Mouse (Mus musculus) CH12.LX (cell line): ENCODE measurements around the gene Tsr2. TPM values are rescaled to one million over a fixed set of nuclear protein-coding genes. Genes with fewer than 3 reads are reported as not detected.

Experiments
- DNase-seq: peaks from one replicate; pipeline ENCODE4 v3.0.0-alpha.2; 2013; ENCODE audit errors: extremely low read depth
- H3K27ac ChIP-seq: 2 replicates; pipeline ENCODE4 v1.5.1; 2012; ENCODE audit warnings: low read depth, mild to moderate bottlenecking, control low read depth, moderate library complexity; ENCODE audit not compliant: insufficient read depth
- H3K27me3 ChIP-seq: replicated peaks from 2 replicates; pipeline ENCODE3; 2012; ENCODE audit warnings: inconsistent platforms
- H3K36me3 ChIP-seq, 2 experiments: replicated peaks in 1 of 2; 2 replicates each; pipeline versions ENCODE3 to v1.6.1; 2012; ENCODE audit warnings: inconsistent platforms in 1 of 2, low read length in 1 of 2, mild to moderate bottlenecking in 1 of 2, mixed read lengths in 1 of 2, moderate library complexity in 1 of 2; ENCODE audit not compliant: control insufficient read depth in 1 of 2, insufficient read depth in 1 of 2
- H3K4me1 ChIP-seq, 2 experiments: 2 replicates each; pipeline ENCODE4 v1.6.1; 2012; ENCODE audit warnings: inconsistent platforms in 1 of 2, moderate library complexity in 1 of 2; ENCODE audit not compliant: insufficient read depth in 2 of 2, control insufficient read depth in 1 of 2
- H3K4me2 ChIP-seq: 2 replicates; pipeline ENCODE4 v1.6.1; 2012; ENCODE audit warnings: low read depth, mild to moderate bottlenecking, control low read depth; ENCODE audit not compliant: poor library complexity, insufficient read depth, severe bottlenecking
- H3K4me3 ChIP-seq, 3 experiments: fragments of 150-350 bp in 1 of 3; sonication (generic) in 1 of 3; replicated peaks in 1 of 3; 2 replicates each; pipeline versions ENCODE3 to v1.5.1; 2011 to 2012; ENCODE audit warnings: low read depth in 2 of 3, low read length in 2 of 3, mild to moderate bottlenecking in 2 of 3, moderate library complexity in 2 of 3, control low read depth in 1 of 3, improper control_type of control experiment in 1 of 3, inconsistent platforms in 1 of 3, mixed read lengths in 1 of 3; ENCODE audit not compliant: poor library complexity in 1 of 3
- H3K79me2 ChIP-seq: replicated peaks from 2 replicates; pipeline ENCODE4 v1.6.1; 2012; ENCODE audit warnings: mild to moderate bottlenecking, moderate library complexity; ENCODE audit not compliant: control insufficient read depth, poor library complexity, insufficient read depth, severe bottlenecking; ENCODE audit errors: extremely low read depth
- H3K9ac ChIP-seq: 2 replicates; pipeline ENCODE4 v1.6.1; 2012; ENCODE audit warnings: low read depth, mild to moderate bottlenecking, control low read depth, moderate library complexity; ENCODE audit not compliant: insufficient read depth
- H3K9me3 ChIP-seq: replicated peaks from 2 replicates; pipeline ENCODE3; 2012; ENCODE audit warnings: low read length, inconsistent platforms, mixed read lengths
- BHLHE40 ChIP-seq: IDR thresholded peaks from 2 replicates; pipeline ENCODE4 v1.6.1; 2011; ENCODE audit warnings: mild to moderate bottlenecking, low read depth, low read length, improper control_type of control experiment
- CHD2 ChIP-seq: IDR thresholded peaks from 2 replicates; pipeline ENCODE4 v1.6.1; 2011; ENCODE audit warnings: low read length, improper control_type of control experiment
- ELF1 ChIP-seq: IDR thresholded peaks from 2 replicates; pipeline ENCODE4 v1.6.1; 2014; ENCODE audit warnings: low read depth, mild to moderate bottlenecking, inconsistent platforms, low read length, improper control_type of control experiment
- EP300 ChIP-seq: IDR thresholded peaks from 2 replicates; pipeline ENCODE4 v1.6.1; 2011; ENCODE audit warnings: low read length, improper control_type of control experiment
- ETS1 ChIP-seq: conservative IDR thresholded peaks from 2 replicates; pipeline ENCODE4 v1.6.1; 2012; ENCODE audit warnings: low read depth, mild to moderate bottlenecking, inconsistent platforms, low read length, improper control_type of control experiment, moderate library complexity
- HCFC1 ChIP-seq: IDR thresholded peaks from 2 replicates; pipeline ENCODE4 v1.6.1; 2012; ENCODE audit warnings: low read depth, mild to moderate bottlenecking, inconsistent platforms, low read length, improper control_type of control experiment
- IRF4 ChIP-seq: IDR thresholded peaks from 2 replicates; pipeline ENCODE4 v1.6.1; 2014; ENCODE audit warnings: low read depth, mild to moderate bottlenecking, inconsistent platforms, low read length, improper control_type of control experiment
- JUN ChIP-seq: IDR thresholded peaks from 2 replicates; pipeline ENCODE4 v1.6.1; 2011; ENCODE audit warnings: low read depth, mild to moderate bottlenecking, low read length, improper control_type of control experiment, moderate library complexity; ENCODE audit not compliant: insufficient read depth
- JUND ChIP-seq: conservative IDR thresholded peaks from 2 replicates; pipeline ENCODE4 v1.6.1; 2011; ENCODE audit warnings: low read depth, low read length, improper control_type of control experiment
- MAFK ChIP-seq: IDR thresholded peaks from 2 replicates; pipeline ENCODE4 v1.6.1; 2011; ENCODE audit warnings: low read length, improper control_type of control experiment; ENCODE audit not compliant: insufficient replicate concordance
- PAX5 ChIP-seq: IDR thresholded peaks from 2 replicates; pipeline ENCODE4 v1.6.1; 2012; ENCODE audit warnings: low read length, inconsistent platforms, mixed read lengths
- POLR2AphosphoS2 ChIP-seq: IDR thresholded peaks from 2 replicates; pipeline ENCODE4 v1.6.1; 2011; ENCODE audit warnings: low read depth, low read length, improper control_type of control experiment
- RCOR1 ChIP-seq: conservative IDR thresholded peaks from 2 replicates; pipeline ENCODE4 v1.6.1; 2012; ENCODE audit warnings: low read depth, mild to moderate bottlenecking, inconsistent platforms, low read length, improper control_type of control experiment
- TCF12 ChIP-seq: IDR thresholded peaks from 2 replicates; pipeline ENCODE4 v1.6.1; 2014; ENCODE audit warnings: low read depth, mild to moderate bottlenecking, inconsistent platforms, low read length, improper control_type of control experiment
- UBTF ChIP-seq: IDR thresholded peaks from 2 replicates; pipeline ENCODE4 v1.6.1; 2012; ENCODE audit warnings: low read depth, mild to moderate bottlenecking, inconsistent platforms, low read length, improper control_type of control experiment, moderate library complexity
- USF2 ChIP-seq: conservative IDR thresholded peaks from 2 replicates; pipeline ENCODE4 v1.6.1; 2011; ENCODE audit warnings: low read depth, low read length, improper control_type of control experiment
- ZKSCAN1 ChIP-seq: IDR thresholded peaks from 2 replicates; pipeline ENCODE4 v1.6.1; 2012; ENCODE audit warnings: low read depth, inconsistent platforms, low read length, improper control_type of control experiment, borderline replicate concordance
- dilution Hi-C: fragments of 300-500 bp; cut with MboI; formaldehyde crosslinking; loops from 2 replicates; pipeline ENCODE4 v1.14.3; 2020; ENCODE audit warnings: low sequenced_read_pairs; ENCODE audit not compliant: extremely low pct_unique_long_range_greater_than_20kb, extremely low pct_ligation_motif_present
- in situ Hi-C: fragments of 300-500 bp; cut with MboI; formaldehyde crosslinking; loops from 3 replicates; pipeline ENCODE4 v1.14.3; 2019; ENCODE audit warnings: low sequenced_read_pairs, low pct_ligation_motif_present, low pct_unique_long_range_greater_than_20kb, mixed read lengths
- polyA plus RNA-seq: library from polyadenylated mRNA; unstranded; fragments of >175 nt; gene quantifications from 2 replicates; pipeline ENCODE4 v1.2.1, GENCODE M21; 2012; ENCODE audit warnings: low read depth; ENCODE audit not compliant: insufficient read length
- total RNA-seq, 2 experiments: library from RNA; depleted of rRNA; stranded (reverse); fragments of 300-350 nt in 1 of 2; fragments of >200 nt in 1 of 2; gene quantifications; 2 replicates each; pipeline ENCODE4 v1.2.3; 2012 to 2014

Tsr2 gene
- total and polyA plus RNA-seq, 3 experiments = 15.8 to 77.8 (median 44.5) TPM

DNA sequence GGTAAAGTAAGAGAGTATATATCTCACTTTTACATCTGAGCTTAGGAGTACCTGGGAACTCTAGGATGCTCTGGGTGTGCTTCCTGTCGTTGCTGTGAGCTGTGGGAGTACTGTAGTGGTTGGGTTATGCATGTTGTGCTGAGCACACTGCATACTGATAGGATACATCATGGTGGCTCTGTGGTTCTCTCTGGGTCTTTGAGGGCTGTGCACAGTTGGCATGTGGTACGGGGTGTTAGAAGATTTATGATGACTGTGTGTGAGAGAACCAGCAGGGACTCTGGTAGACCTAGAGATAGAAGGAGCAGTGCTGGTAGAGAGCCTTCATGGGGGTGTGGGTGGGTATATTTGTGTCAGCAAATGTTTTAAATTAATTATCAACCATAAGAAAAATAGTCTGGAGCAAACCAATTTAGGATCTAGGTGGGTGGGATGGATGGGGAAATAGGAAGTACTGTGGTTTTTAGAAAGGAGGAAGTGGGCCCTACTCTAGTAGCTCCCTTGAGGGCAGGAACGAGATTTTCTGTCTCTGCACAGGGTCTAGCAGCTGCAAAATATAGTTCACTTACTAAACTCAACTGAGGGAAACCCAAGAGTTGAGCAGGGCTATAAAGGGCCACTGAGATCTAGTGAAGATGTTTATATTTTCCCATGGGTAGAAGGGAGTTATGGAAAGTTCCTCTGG lies 34.6 kb downstream of the Tsr2 start:
- no peaks in the 10 kb centered on the region for H3K36me3 ChIP-seq
- peaks cover 3 to 17% of the 10 kb centered on the region in 2 experiments; a peak in 3 of 4 replicates for H3K4me1 ChIP-seq
- H3K9ac ChIP-seq = no peak overlapping the region
- dilution Hi-C loops = no loop called here
- no peaks in the 10 kb centered on the region for H3K9me3 ChIP-seq
- no peak overlapping the region for H3K27ac ChIP-seq
- H3K4me2 ChIP-seq = no peak overlapping the region
- H3K27me3 ChIP-seq = no peaks in the 10 kb centered on the region
- in situ Hi-C loops = no loop called here
- DNase-seq = peak; percentile 21
- no peak overlapping the region for H3K4me3 ChIP-seq
- TF ChIP-seq BHLHE40 (0 out of 2 replicates have a peak, but pooled peaks have one; percentile 29), CHD2 (no peak), ETS1 (no peak), MAFK (0 out of 2 replicates have a peak, but pooled peaks have one; percentile 34), JUN (no peak), JUND (no peak), IRF4 (peak; percentile 52; the same call in 1 of the 2 replicates), EP300 (peak; percentile 79)
- H3K79me2 ChIP-seq = no peaks in the 10 kb centered on the region

DNA sequence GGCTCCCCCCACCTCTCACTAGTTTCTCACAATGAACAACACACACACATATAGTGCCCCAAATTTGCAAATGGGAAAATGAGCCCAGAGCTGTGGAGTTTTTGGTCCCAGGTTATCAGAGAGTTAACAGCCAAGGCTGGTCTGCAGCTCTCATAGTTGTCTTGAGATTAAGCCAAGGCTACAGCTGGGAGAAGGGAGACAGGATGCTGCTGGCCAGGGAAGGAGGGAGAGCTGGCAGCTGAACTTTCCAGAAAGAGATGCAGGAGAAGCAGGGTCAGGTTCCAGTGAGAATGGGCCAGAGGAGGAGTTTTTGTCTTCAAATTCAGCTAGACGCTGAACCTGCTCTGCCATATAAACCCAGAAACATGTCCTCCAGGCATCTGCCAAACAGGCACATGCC lies 37.0 kb downstream of the Tsr2 start:
- no peak for TF ChIP-seq ZKSCAN1
- TF ChIP-seq ELF1 = no peak
- no peak for TF ChIP-seq USF2
- TF ChIP-seq UBTF = no peak
- Histone ChIP-seq H3K9ac (no peak overlapping the region), H3K27ac (no peak overlapping the region), H3K4me3 (no peak overlapping the region), H3K4me1 (peaks cover 3 to 18% of the 10 kb centered on the region in 2 experiments; a peak in 3 of 4 replicates), H3K9me3 (no peaks in the 10 kb centered on the region), H3K4me2 (no peak overlapping the region), H3K27me3 (no peaks in the 10 kb centered on the region), H3K79me2 (no peaks in the 10 kb centered on the region), H3K36me3 (no peaks in the 10 kb centered on the region)
- dilution Hi-C loops = no loop called here
- no peak for DNase-seq
- in situ Hi-C loops = no loop called here

DNA sequence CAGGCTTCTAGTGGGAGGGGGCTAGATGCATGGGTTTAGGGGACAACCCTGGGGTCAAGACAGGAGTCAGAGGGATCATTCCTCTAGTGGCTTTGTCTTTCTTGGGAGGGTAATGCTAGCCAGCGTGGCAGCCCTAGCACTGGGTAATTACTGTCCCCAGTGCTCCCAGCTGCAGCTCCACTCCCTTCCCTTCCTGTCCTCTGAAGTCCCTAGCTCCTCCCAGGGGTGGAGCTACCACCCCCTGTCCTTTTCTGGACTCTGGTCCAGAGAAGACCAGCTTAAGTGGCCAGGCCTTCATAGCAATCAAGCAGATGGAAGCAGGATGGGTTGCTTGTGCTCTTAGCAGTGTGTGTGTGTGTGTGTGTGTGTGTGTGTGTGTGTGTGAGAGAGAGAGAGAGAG lies 40.8 kb downstream of the Tsr2 start:
- Histone ChIP-seq H3K36me3 (no peaks in the 10 kb centered on the region), H3K27ac (no peak overlapping the region)
- no peak for TF ChIP-seq TCF12
- no peak for TF ChIP-seq CHD2
- no peak for TF ChIP-seq ELF1
- no peak for TF ChIP-seq POLR2AphosphoS2
- TF ChIP-seq JUN = no peak
- no peak for TF ChIP-seq RCOR1
- no peak for TF ChIP-seq PAX5
- no peak for TF ChIP-seq HCFC1
- no peak for TF ChIP-seq USF2
- TF ChIP-seq, all 38 proteins: peak for 0
- dilution Hi-C loops (no loop called here), in situ Hi-C loops (no loop called here)
- no peak overlapping the region for H3K4me2 ChIP-seq
- 0 out of 4 replicates have a peak, but pooled peaks cover 0 to 5% of the 10 kb centered on the region in 2 experiments for H3K4me1 ChIP-seq
- H3K9ac ChIP-seq = no peak overlapping the region
- H3K27me3 ChIP-seq = no peaks in the 10 kb centered on the region
- H3K79me2 ChIP-seq = no peaks in the 10 kb centered on the region
- H3K9me3 ChIP-seq = no peaks in the 10 kb centered on the region
- no peak for DNase-seq
- H3K4me3 ChIP-seq = no peak overlapping the region
